Mouse (Mus musculus) left cerebral cortex, postnatal 10 days (tissue): ENCODE data around the gene St8sia4. TPM values are rescaled to one million over a fixed set of nuclear protein-coding genes. Genes with fewer than 3 reads are reported as not detected.
A peak's percentile ranks its signal among the peaks of the same experiment; 100 is the strongest.

Experiments
- DNase-seq, 2 experiments: peaks; one replicate each; pipeline ENCODE4 v3.0.0; 2021 to 2022; ENCODE audit warnings: low spot score in 2 of 2, mixed read lengths in 1 of 2; ENCODE audit errors: extremely low spot score in 1 of 2
- intact Hi-C: fragments of 180-260 bp; cut with DNase I; formaldehyde crosslinking; loops from one replicate; pipeline ENCODE4 v1.15.1; 2025
- total RNA-seq, 2 experiments: library from RNA; stranded (reverse); gene quantifications; 2 replicates each; pipeline ENCODE4 v1.2.3; 2021

Gene St8sia4
- 10 to 100 TPM; 13.3 to 13.4 TPM for total RNA-seq

DNA sequence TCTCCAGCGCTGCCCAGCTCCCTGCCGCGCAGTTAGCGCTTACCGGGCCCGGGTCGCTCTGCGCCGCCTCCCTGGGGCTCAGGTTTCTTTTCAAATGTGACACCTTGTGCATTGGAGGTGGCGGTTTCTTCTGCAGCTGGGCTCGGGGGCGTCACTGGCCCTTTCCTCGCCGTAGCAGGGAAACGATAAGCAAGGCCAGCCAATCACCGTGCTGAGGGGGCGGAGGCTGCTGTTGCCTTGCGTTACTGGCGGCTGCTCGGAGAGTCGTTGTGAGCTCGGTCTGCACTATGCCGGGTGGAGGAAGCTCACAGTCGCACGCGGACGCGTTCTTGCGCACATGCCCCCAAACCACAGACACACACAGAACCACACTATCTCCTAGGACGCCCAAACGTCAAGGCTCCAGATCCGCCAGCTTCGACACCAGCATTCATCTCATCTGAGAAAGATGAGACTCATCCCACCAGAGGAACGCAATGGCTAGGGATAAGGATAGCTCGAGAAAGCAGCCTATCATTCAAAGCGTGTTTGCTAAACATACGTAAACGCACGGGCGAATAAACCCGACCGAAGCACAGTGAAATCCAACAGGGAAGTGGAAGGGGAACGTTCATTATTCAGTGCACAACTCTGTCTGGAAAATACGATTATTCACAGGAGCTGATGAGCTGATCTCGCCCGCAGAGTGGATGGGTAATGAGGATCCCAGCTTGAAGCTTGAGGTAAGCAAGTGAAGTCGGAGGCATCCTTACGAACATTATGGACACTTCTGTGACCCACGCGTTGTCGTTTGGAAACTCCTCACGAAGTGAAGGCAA, at the start of gene St8sia4:
TSS of gene St8sia4 (minus strand) at position 137 of the 818 bp plus-strand sequence.
- peak; percentile 85 to 92 for DNase-seq
- intact Hi-C loops, result loop anchor here (5.0 kb wide), 1 partner anchor 355 kb away; the partner anchor contains the start of gene Fam174a

- no peak for DNase-seq
- intact Hi-C loops, result no loop called here
Observed at GRCm38 (mm10) chr1:95709181-95709580, 41.8 kb upstream of the St8sia4 start.

DNA sequence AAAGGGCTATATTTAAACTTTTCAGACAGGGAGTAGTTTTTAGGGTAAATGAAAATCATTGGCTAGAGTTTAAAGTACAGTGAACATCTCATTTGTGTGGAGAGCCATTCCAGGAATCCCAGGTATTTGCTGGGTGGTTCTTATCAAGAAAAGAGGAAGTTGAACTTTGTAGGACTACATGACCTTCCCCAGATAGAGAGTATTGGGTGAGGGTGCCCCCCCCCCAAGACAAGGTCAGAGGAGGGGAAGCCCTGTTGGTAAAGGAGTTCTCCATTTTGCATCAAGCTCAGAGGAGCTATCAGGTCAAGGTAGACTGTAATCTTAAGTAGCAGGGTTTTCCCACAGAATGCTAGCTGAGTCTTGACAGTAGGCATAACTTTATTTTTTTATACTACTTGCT, 32.5 kb upstream of the St8sia4 start:
- DNase-seq, result no peak
- intact Hi-C loops, result no loop called here

- DNase-seq, result no peak
- intact Hi-C loops, result no loop called here
Observed at GRCm38 (mm10) chr1:95674052-95674451, 6.7 kb upstream of the St8sia4 start.

- intact Hi-C loops, result loop anchor here (5.0 kb wide), 1 partner anchor 356 kb away; the partner anchor contains the start of gene Fam174a
- peak; percentile 1 to 30 for DNase-seq
Observed at GRCm38 (mm10) chr1:95668253-95668805, 958 bp upstream of the St8sia4 start.

DNA sequence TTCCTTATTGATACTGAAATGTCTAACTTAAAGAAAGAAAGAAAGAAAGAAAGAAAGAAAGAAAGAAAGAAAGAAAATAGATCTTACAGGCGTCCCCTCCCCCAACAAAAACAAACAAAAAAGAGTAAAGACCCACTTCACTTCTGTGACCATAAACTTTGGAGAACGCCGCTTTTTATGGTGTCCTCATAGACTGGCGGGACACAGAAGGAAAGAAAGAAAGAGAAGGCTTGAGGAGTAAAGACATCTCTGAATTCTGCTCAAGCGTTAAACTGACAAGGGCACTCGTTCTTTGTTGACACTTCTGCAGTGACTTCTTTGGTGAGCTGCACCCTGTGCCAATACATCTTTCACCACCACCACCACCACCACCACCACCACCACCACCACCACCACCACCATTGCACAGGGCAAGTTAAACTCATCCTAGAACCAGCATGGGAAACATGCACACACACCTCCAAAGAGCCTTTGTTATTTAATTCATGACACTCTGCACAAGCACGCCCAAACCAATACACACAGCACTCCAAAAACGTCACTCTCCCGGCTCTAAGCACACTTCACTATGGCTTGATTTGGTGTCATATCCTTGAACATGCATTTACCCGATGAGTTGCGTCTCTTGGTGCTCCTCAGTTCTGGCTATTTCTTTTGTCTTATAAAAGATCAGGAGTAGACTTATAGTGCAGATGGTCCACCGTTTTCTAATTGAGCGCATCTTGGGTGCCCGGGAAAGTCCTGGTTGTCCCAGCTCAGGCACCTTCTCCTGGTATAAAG, 640 bp downstream of the St8sia4 start:
- DNase-seq, result no peak
- intact Hi-C loops, result loop anchor here (5.0 kb wide), 1 partner anchor 354 kb away; the partner anchor contains the start of gene Fam174a

DNA sequence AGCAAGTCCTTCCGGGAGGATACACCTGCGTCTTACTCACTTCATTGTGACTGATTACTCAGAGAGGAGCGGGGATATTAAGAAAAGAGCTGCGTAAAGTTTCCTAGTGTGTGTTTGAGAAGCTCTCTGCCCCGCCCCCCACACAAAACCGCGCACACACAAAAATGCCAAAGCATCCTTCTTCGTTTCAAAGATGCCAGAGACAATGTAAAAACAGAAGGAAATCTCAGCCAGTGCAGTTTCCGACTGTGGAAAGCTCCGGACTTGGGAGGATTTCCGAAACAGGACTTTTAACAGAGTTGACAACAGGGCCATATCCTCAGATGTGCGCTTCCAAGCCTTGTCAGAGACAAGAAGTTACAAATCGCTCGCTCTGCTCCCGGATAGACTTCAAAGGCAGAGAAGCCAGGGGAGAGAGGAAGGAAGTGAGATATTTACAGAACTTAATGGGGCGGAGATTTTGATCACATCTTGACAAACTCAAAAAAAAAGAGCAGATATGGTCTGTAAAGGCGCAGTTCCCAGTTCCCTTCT, 1.4 kb downstream of the St8sia4 start:
- DNase-seq, result peak; percentile 8 to 49
- intact Hi-C loops, result loop anchor here (5.0 kb wide), 1 partner anchor 354 kb away; the partner anchor contains the start of gene Fam174a

GRCm38 (mm10) chr1:95664969-95665702, 2.2 kb downstream of the St8sia4 start:
- intact Hi-C loops, result loop anchor here (5.0 kb wide), 1 partner anchor 353 kb away; the partner anchor contains the start of gene Fam174a
- peak; percentile 13 to 37 for DNase-seq

GRCm38 (mm10) chr1:95664321-95664825, 3.0 kb downstream of the St8sia4 start:
- intact Hi-C loops, result no loop called here
- peak; percentile 6 to 21 for DNase-seq

DNA sequence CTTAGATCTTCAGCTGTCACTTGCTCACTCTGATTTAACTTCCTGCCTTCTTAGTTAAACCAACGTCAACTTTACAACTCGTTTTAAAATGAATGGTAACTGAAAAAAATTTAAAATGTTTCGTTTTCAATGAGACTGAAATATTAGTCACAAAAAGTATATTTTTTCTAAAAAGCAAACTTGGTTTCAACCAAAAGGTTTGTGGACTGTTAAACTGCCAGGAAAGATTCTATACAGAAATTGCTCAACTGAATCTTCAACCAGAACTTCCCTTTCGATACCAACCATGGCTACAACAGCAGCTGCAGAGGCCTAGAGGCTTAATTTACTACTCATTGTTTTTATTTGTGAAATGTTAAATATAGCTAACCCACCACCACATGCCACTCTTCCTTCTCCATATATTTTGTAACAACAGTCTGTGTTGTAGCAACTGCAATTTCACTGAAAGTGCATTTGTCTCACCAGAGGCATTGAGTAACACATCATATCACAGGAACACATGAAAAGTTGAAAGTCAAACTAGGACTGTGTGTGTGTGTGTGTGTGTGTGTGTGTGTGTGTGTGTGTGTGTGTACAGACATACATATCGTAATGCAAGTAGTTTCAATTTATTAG, 10.2 kb downstream of the St8sia4 start:
- intact Hi-C loops, result no loop called here
- DNase-seq, result no peak

- no peak for DNase-seq
- intact Hi-C loops, result no loop called here
Observed at GRCm38 (mm10) chr1:95655564-95655963, 11.8 kb downstream of the St8sia4 start.

GRCm38 (mm10) chr1:95653445-95653844, 13.9 kb downstream of the St8sia4 start:
- no peak for DNase-seq
- intact Hi-C loops, result no loop called here

DNA sequence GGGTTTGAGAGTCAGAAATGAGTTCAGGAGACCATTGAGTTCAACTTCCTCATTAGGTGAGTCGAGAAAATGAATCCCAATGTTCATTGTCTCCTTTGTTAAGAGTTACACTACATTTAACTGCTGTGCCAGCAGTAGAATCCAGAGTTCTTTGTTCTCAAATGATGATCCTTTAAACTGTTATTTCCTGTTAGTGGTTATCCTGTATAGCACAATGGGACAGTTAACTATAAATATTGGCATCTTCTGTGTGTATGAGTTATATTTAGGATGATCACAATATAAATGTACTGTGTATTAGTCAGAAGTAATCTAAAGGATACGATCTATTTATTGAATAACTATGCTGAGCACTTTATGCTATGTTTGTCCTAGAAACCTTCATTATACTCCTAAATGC, 23.1 kb downstream of the St8sia4 start:
- no peak for DNase-seq
- intact Hi-C loops, result no loop called here

GRCm38 (mm10) chr1:95639001-95639400, 28.4 kb downstream of the St8sia4 start:
- DNase-seq, result no peak
- intact Hi-C loops, result no loop called here

GRCm38 (mm10) chr1:95624376-95624775, 43.0 kb downstream of the St8sia4 start:
- intact Hi-C loops, result no loop called here
- no peak for DNase-seq

DNA sequence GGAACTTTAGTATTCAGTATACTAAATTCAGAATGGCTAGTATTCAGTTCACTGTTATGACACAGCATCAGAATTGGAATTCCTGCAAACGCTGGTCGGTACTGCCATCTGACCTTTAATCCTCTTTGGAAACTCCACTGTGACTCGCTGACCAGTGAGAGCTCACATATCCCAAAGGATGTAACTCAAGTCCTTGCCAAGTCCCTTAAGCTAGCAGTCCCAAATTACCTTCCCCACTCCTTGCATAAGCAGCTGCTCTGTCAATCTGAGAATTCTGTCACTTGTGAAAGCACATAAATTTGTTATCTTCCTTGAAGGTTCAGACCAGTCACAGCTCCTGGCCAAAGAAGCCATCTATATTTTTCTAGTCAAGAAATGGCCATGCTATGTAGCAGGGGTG, 48.7 kb downstream of the St8sia4 start:
- no peak for DNase-seq
- intact Hi-C loops, result no loop called here

- intact Hi-C loops, result no loop called here
- DNase-seq, result no peak
Observed at GRCm38 (mm10) chr1:95618125-95618524, 49.2 kb downstream of the St8sia4 start.

GRCm38 (mm10) chr1:95610017-95610416, 57.4 kb downstream of the St8sia4 start:
- intact Hi-C loops, result no loop called here
- DNase-seq, result no peak
